Mouse (Mus musculus): ENCODE data around the gene Col15a1.

The Col15a1 gene

GRCm38 (mm10) chr4:47303340-47303998 is 95.5 kb downstream of the Col15a1 start:
- peak; percentile 58 for DNase-seq (ENCODE audit: low read depth, low spot score)

- no peak for DNase-seq (ENCODE audit: low read depth, low spot score)
Observed at GRCm38 (mm10) chr4:47309886-47310625, 102.1 kb downstream of the Col15a1 start.

- no peak for DNase-seq (ENCODE audit: low read depth, low spot score)
Observed at GRCm38 (mm10) chr4:47310812-47311211, 102.9 kb downstream of the Col15a1 start.

DNA sequence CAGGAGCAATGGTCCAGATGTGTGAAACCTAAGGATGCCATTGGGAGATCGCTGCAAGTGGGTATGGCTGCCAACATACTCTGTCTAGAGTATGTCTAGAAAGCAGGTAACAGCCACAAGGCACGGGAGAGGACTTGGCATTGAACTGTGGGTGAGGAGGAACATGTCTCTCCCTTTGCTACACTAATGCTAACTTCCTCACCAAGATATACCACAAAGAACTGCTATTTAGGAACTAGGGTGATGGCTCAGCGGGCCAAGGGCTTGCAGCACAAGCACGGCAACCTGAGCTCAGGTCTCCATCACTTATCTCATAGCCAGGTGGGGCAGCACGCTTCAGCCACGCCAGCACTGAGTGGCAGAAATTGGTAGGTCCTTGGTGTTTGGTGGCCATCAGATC is 103.5 kb downstream of the Col15a1 start:
- no peak for DNase-seq (ENCODE audit: low read depth, low spot score)

DNA sequence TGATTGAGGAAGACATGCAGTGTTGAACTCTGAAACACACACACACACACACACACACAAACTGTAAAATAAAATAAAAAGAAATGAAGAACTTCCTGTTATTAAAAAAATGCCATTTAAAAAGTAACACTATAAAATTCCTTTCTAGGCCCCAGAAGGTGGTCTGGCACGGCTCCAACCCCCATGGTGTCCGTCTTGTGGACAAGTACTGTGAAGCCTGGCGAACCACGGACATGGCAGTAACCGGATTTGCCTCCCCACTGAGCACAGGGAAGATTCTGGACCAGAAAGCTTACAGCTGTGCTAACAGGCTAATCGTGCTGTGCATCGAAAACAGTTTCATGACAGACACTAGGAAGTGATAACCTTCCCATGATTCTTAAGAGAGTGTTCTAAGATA is 104.0 kb downstream of the Col15a1 start:
- DNase-seq (ENCODE audit: low read depth, low spot score): peak; percentile 14

GRCm38 (mm10) chr4:47312676-47313075 is 104.7 kb downstream of the Col15a1 start:
- peak; percentile 77 for DNase-seq (ENCODE audit: low read depth, low spot score)

GRCm38 (mm10) chr4:47313710-47314410 is 105.9 kb downstream of the Col15a1 start:
- no peak for DNase-seq (ENCODE audit: low read depth, low spot score)

GRCm38 (mm10) chr4:47315458-47315857 is 107.5 kb downstream of the Col15a1 start:
- peak; percentile 72 for DNase-seq (ENCODE audit: low read depth, low spot score)

- DNase-seq (ENCODE audit: low read depth, low spot score): peak; percentile 42
Observed at GRCm38 (mm10) chr4:47316432-47316831, 108.5 kb downstream of the Col15a1 start.

DNA sequence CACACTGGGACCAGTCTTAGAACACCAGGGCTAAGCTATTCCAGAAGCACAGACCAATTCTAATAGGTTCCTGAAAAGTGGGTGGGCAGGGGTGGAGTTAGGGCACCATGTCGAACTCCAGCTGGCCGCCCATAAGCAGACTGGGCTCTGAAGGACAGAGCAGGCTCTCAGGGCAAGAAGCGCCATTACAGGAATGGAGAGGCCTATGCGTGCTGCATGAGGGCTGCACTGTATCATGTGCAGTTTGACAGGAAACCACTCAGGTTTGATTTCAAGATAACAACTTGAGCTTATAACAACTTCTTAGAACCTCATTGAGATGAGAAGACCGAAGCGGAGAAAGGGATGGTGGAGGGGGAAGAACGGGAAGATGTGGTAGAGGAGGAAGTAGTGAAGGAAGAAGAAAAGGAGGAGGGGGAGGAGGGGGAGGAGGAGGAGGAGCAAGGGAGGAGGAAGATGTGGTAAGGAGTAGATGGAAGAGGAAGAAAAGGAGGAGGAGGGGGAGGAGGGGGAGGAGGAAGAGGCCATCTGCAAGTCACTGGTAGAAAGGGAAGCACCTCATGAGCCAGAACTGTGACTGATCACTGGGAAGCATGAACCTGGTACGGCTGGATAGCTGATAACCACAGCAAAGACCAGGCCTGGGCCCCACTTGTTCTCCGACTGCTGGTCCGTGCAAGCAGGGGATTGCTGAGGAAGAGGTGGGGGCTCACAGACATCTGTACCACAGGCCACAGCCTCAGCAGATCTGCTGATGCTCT is 111.8 kb downstream of the Col15a1 start:
- DNase-seq (ENCODE audit: low read depth, low spot score): peak; percentile 40

- no peak for DNase-seq (ENCODE audit: low read depth, low spot score)
Observed at GRCm38 (mm10) chr4:47322315-47322714, 114.4 kb downstream of the Col15a1 start.

GRCm38 (mm10) chr4:47324206-47324605 is 116.2 kb downstream of the Col15a1 start:
- DNase-seq (ENCODE audit: low read depth, low spot score): no peak

DNA sequence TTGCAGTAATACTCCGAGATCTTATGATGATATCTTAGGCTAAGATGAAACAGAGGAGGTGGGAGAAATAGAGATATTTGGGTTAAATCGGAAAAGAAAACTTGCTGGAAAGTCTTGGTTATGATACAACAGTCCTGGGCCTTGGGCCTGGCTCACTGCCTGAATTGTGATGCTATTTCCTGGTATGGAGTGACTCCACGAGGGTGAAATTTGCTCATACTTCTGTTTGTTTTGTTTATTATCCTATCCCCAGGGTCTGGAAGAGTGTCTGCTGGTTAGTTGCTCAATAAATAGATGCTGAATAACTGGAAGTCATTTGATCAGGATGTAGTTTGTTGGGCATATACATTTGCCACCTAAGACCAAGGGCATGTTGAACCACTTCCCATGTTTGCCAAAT is 119.8 kb downstream of the Col15a1 start:
- DNase-seq (ENCODE audit: low read depth, low spot score): no peak

GRCm38 (mm10) chr4:47329285-47329684 is 121.3 kb downstream of the Col15a1 start:
- no peak for DNase-seq (ENCODE audit: low read depth, low spot score)

DNA sequence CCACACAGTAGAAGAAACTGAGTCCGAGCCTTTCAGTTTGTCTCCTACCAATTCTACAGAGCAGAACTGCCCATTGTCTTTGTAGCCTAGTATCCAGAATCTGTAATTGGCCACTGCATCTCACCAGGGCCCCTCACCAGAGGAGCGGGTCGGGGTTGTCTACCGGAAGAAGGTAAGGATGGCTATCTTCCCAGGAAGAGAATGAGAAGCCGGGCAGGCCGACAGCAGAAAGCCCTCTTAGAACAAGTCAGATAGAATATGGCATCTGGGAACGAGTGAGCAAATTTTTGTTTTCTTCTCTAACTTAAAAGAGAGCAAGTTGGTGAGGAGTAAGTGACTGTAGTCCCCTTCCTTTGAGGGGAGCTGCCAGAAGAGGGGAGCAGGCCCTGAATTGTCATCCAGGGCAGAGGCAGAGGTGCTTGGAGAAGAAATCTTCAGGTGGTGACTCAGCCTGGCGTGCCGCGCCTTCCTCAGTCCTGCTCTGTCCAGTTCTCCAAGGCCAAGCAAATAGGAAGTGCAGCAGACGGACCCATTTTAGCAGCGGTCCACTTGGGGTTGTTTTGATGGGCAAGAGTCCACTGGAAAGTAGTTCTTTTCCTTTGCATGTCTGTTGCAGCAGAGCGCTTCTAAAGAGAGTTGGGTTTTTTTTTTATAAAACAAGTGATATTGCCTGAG is 122.6 kb downstream of the Col15a1 start:
- DNase-seq (ENCODE audit: low read depth, low spot score): no peak

- DNase-seq (ENCODE audit: low read depth, low spot score): no peak
Observed at GRCm38 (mm10) chr4:47332812-47333343, 124.9 kb downstream of the Col15a1 start.

GRCm38 (mm10) chr4:47333541-47333940 is 125.6 kb downstream of the Col15a1 start:
- no peak for DNase-seq (ENCODE audit: low read depth, low spot score)

DNA sequence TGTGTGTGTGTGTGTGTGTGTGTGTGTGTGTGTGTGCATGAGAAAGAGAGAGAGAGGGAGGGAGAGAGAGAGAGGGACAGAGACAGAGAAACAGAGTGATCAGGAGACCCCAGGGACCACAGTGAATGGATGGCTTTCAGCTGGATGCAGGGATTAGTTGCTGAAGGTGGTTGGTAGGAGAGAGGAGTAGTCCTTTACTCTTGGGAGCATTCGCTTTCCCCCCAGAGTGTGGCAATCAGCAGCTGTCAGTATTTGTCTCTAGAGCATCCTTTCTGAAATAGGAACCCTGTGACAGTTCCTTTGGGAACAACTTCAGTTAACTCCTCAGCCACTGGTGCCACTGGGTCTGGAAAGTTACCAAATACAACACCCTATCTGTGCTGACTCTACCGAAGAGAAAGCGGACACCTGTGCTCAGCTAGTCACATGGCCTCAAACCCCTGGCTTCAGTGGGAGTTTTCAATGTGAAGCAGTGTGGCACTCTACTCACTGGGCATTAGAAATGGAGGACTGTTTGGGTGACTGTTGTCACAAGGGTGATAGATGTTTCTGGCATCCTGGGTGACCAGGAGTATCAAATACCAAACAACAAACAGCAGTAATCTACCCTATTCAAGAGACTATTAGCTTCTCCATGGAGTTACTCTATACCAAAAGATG is 129.1 kb downstream of the Col15a1 start:
- DNase-seq (ENCODE audit: low read depth, low spot score): no peak

DNA sequence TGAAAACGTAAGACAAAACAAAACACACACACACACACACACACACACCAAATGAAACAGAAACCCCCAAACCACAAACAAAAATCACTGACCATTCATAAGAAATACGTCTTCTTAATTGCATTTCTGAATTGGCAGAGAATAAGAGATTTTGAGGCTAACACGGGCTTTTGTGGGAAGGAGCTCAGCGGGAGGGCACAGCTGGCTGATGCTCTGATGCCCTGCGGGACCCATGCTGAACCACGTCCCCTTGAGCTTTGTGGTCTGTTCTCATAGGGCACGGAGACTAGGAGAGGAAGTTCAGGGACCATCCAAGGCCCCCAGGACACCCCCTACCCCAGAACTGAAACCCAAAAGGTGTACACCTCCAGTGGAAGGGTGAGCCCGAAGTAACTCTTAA is 134.7 kb downstream of the Col15a1 start:
- DNase-seq (ENCODE audit: low read depth, low spot score): no peak

GRCm38 (mm10) chr4:47347022-47347421 is 139.1 kb downstream of the Col15a1 start:
- DNase-seq (ENCODE audit: low read depth, low spot score): no peak

All from brain, adult 2 months (tissue).